Mouse (Mus musculus): ENCODE results near the gene Klhl22.

Klhl22 gene

GRCm38 (mm10) chr16:17832821-17833220 lies 73.4 kb downstream of the Klhl22 start, which contains the start of gene B830017H08Rik:
TSS of gene B830017H08Rik (plus strand) at chr16:17833121.
- no peak for DNase-seq (ENCODE audit: extremely low spot score, low read depth, low spot score)

DNA sequence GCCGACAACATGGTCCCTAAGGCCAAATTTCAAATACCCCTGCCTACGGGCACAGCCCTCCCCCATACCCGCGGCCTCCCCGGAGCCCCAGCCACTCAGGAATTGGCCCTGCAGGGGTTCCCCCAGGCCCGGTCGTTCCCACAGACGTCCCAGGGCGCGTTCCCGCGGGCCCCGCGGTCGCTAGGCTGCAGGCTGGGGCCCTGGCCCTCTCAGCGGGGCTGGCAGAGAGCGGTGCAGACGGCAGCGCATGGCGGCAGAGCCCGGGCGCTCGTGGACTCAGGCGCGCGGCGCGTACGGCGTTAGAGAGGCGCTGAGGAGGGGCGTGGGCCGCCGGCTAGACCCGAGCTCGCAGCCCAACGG lies 73.9 kb downstream of the Klhl22 start:
- no peak for DNase-seq (ENCODE audit: extremely low spot score, low read depth, low spot score)

DNA sequence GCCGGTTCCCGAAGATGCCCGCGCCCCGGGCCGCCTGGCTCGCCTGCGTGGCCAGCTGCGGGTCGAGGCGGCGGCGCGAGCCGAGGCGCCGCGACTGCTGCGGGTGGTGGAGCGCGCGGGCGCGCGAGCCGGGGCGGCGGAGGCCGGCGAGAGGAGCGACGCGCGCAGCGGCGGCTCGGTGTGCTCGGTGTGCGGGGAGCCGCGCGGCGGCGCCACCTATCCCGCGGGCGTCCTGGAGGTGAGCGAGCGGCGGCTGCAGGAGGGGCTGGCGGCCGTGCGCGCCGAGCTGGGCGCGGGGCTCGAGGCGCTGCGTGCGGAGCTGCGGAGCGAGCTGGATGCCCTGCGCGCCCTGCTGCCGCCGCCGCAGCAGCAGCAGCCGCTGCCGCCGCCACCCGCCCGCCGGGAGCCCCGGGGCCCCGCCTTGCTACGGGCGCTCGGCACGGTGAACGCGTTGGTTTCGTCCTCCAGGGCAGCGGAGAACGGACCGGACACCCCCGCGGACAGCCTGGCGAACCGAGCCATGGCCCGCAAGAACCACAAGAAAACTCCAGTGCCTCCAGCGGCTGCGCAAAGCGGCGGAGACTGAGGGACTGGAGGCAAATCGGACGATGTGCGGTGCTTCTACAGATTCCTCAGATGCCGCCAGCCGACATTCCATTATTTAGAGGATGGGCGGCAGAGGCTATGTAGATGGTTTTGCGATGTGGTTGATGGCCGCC lies 74.4 kb downstream of the Klhl22 start:
- DNase-seq (ENCODE audit: extremely low spot score, low read depth, low spot score) = no peak

DNA sequence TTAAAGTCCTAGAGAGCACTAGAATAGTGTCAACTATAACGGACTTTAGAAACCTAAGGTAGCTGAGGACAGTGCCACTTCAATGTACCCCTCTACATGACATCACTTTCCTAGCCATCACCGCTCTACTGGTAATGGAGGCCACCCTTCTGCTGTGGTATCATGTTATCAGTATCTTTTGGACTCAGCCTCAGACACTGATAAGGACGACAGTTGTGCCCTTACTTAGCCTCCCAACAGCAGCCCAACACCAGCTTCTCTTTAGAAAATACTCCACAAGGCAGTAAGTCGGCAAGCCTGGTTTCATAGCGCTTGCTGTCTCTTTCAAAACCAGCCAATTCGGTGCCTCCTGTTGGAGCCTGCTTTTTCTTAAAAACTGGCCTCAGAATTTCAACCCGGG lies 75.1 kb downstream of the Klhl22 start:
- DNase-seq (ENCODE audit: extremely low spot score, low read depth, low spot score) = no peak

DNA sequence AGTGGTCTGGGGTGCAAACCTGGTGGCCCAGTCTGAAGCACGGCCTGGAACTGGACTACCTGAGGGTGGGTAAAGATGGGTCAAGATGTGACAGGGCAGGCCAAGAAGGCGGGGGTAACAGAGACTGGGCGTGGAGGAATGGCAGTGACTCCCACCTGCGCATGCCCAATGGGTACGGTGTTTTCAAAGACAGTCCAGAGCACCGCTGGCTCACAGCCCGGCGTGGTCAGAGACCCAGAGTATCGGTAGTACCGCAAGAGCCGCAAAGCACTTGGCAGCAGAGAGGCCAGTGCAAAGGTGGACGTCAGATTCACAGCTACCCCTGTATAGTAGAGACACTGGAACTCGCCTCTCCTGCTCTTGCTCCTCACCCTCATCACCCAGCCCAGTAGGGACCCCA lies 76.1 kb downstream of the Klhl22 start:
- DNase-seq (ENCODE audit: extremely low spot score, low read depth, low spot score) = no peak

DNA sequence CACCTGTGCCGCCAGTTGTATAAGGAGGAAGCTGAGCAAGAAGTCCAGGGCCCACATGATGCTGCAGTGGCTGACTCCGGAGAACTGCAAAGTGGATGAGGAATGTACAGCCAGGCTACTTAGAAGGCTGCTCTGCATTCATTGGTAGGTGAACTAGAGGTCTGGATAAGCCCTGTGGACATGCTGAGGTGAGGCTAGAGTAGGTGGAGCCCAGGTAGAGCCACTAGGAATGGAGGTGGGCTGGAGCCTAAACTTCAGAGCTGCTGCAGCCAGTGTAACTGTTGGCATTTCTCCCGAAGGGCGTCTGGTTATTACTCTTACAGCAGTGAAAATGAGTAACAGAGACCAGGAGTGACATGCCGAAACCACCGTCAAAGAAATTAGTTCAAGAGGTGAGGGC lies 78.6 kb downstream of the Klhl22 start, which contains the start of gene Car15:
Car15 (minus strand) TSS at position 314 of the 400 bp plus-strand sequence.
- DNase-seq (ENCODE audit: extremely low spot score, low read depth, low spot score) = no peak

GRCm38 (mm10) chr16:17839976-17840375 lies 80.6 kb downstream of the Klhl22 start:
- DNase-seq (ENCODE audit: extremely low spot score, low read depth, low spot score) = no peak

DNA sequence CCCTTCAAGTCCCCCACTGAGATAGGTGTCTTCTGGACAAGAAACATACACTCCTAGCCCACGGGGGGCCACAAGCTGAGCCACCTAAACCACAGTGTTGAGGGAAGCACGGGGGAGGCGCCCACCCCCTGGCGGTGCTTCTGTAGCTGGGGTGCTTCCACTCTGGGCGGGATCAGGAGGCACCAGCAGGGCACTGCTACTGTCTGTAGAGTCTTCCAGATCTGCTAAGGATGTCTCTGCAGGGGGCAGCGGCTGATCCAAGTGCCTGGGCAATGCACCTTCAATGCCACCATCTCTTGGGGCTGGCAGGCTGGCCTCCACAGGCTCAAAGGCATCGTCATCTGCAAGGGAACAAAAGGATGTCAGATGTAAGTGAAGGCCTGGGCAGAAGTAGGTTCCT lies 83.0 kb downstream of the Klhl22 start:
- DNase-seq (ENCODE audit: extremely low spot score, low read depth, low spot score) = no peak

All from hindlimb bud, embryonic 11.5 days (tissue).